Mouse (Mus musculus) olfactory bulb, adult 2 months (tissue): ENCODE results near the gene Zscan10.

Source experiments
- CTCF ChIP-seq: fragments of 200-500 bp; IDR thresholded peaks from 2 replicates; pipeline ENCODE4 v1.5.1; 2012; ENCODE audit warnings: low read depth, mild to moderate bottlenecking, low read length, moderate library complexity; ENCODE audit not compliant: insufficient read depth
- POLR2A ChIP-seq: fragments of 200-500 bp; IDR thresholded peaks from 2 replicates; pipeline ENCODE4 v1.6.1; 2012; ENCODE audit warnings: mild to moderate bottlenecking, low read depth, low read length, moderate library complexity; ENCODE audit not compliant: insufficient read depth

GRCm38 (mm10) chr17:23645894-23646293, 45.2 kb downstream of the Zscan10 start:
- TF ChIP-seq CTCF (no peak), POLR2A (no peak)
